Mouse (Mus musculus) embryonic facial prominence, embryonic 14.5 days (tissue): ENCODE data around the gene Slc44a2. TPM values are rescaled to one million over a fixed set of nuclear protein-coding genes. Genes with fewer than 3 reads are reported as not detected.

ENCODE experiments used
- ATAC-seq: fragments of 200-750 bp; cut with Nextera tagmentation; 2 replicates; pipeline ENCODE4 v1.8.0; 2017; ENCODE audit warnings: low read depth, moderate number of reproducible peaks, moderate TSS enrichment
- DNase-seq: peaks from one replicate; pipeline ENCODE4 v3.0.0-alpha.2; 2015; ENCODE audit warnings: low spot score
- H3K27ac ChIP-seq: fragments of 300-500 bp; sonication (generic); replicated peaks from 2 replicates; pipeline ENCODE4 v1.5.1; 2014; ENCODE audit warnings: low read depth, mild to moderate bottlenecking, low read length, moderate library complexity
- H3K27me3 ChIP-seq: fragments of 300-500 bp; sonication (generic); replicated peaks from 2 replicates; pipeline ENCODE4 v1.6.1; 2014; ENCODE audit warnings: low read length; ENCODE audit not compliant: control insufficient read depth, insufficient read depth
- H3K36me3 ChIP-seq: fragments of 300-500 bp; sonication (generic); 2 replicates; pipeline ENCODE4 v1.6.1; 2014; ENCODE audit warnings: low read length, mixed read lengths; ENCODE audit not compliant: control insufficient read depth, insufficient read depth
- H3K4me1 ChIP-seq: fragments of 300-500 bp; sonication (generic); 2 replicates; pipeline ENCODE4 v1.6.1; 2014; ENCODE audit warnings: antibody characterized with exemption, low read length; ENCODE audit not compliant: control insufficient read depth, insufficient read depth
- H3K4me2 ChIP-seq: fragments of 300-500 bp; sonication (generic); 2 replicates; pipeline ENCODE4 v1.6.1; 2014; ENCODE audit warnings: low read depth, mild to moderate bottlenecking, low read length, moderate library complexity, mixed read lengths
- H3K4me3 ChIP-seq: fragments of 300-500 bp; sonication (generic); 2 replicates; pipeline ENCODE4 v1.5.1; 2014; ENCODE audit warnings: low read depth, mild to moderate bottlenecking, low read length
- H3K9ac ChIP-seq: fragments of 300-500 bp; sonication (generic); 2 replicates; pipeline ENCODE4 v1.6.1; 2014; ENCODE audit warnings: low read depth, mild to moderate bottlenecking, low read length, moderate library complexity, mixed read lengths
- H3K9me3 ChIP-seq: fragments of 300-500 bp; sonication (generic); 2 replicates; pipeline ENCODE4 v1.6.1; 2016; ENCODE audit warnings: low read length; ENCODE audit not compliant: control insufficient read depth
- WGBS: fragments of 180-500 bp; shearing (Covaris S2); extraction: QIAGEN DNeasy Blood & Tissue Kit; methylation state at CpG from one replicate; pipeline ENCODE4 v1.1.7; 2014; 5-methylcytosine and 5-hydroxymethylcytosine counted together
- polyA plus RNA-seq: library from polyadenylated mRNA; unstranded; fragments of >200 nt; fragmentation: Nextera tagmentation; extraction: Ambion mirVana; gene quantifications from 2 replicates; pipeline ENCODE4 v1.2.1, GENCODE M21; 2014

Slc44a2 gene
- polyA plus RNA-seq, 1 experiment from 2014 or later, result 111 TPM

- Histone ChIP-seq H3K27ac (no peak overlapping the region), H3K4me1 (peaks cover 9% of the 10 kb centered on the region), H3K9ac (no peak overlapping the region), H3K4me3 (no peak overlapping the region), H3K9me3 (no peaks in the 10 kb centered on the region), H3K27me3 (no peaks in the 10 kb centered on the region), H3K4me2 (no peak overlapping the region), H3K36me3 (peaks cover 77% of the 10 kb centered on the region)
- DNase-seq (no peak), ATAC-seq (no peak)
- WGBS, result 80% methylated on average over 3 of the region's 3 CpGs
Measured at GRCm38 (mm10) chr9:21348152-21348551, 27.7 kb downstream of the Slc44a2 start.

- Histone ChIP-seq H3K9ac (no peak overlapping the region), H3K4me3 (no peak overlapping the region), H3K9me3 (no peaks in the 10 kb centered on the region), H3K4me1 (peaks cover 11% of the 10 kb centered on the region), H3K27ac (no peak overlapping the region), H3K4me2 (no peak overlapping the region), H3K36me3 (peaks cover 82% of the 10 kb centered on the region), H3K27me3 (no peaks in the 10 kb centered on the region)
- no peak for ATAC-seq
- DNase-seq, result no peak
- WGBS, result 92% methylated on average over 7 of the region's 7 CpGs
Measured at GRCm38 (mm10) chr9:21351178-21351577, 30.7 kb downstream of the Slc44a2 start.

DNA sequence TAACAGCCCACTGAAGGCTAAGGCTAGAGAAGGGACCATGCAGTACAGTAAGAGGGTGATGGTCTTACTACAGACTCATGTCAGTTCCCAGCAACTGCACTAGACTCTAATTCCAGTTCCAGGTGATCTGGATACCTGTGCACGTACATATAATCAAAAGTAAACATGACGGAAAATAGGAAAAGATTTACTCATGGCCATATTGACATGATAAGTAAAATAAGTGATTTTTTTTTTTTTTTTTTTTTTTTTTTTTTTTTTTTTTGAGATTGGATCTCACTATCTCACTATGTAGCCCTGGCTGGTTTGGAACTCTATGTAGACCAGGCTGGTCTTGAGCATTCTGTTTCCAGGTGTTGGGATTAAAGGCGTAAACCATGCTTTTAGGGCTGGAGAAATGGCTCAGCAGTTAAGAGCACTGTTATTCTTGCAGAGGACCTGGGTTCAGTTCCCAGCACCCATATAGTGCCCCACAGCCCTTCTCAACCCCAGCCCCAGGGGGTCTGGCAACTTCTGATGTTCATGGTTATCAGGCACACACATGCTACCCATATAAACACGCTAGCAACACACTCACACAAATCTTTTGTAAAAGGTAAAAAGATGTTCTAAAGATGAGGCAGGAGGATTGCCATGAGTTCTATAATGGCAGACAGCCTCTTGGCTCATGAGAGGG lies 31.3 kb downstream of the Slc44a2 start:
- Histone ChIP-seq H3K9me3 (no peaks in the 10 kb centered on the region), H3K9ac (no peak overlapping the region), H3K4me1 (peaks cover 11% of the 10 kb centered on the region), H3K36me3 (peaks cover 76% of the 10 kb centered on the region), H3K4me2 (no peak overlapping the region), H3K27ac (peak overlapping the region; percentile 83; the same call in 1 of the 2 replicates), H3K27me3 (no peaks in the 10 kb centered on the region), H3K4me3 (no peak overlapping the region)
- DNase-seq, result no peak
- no peak for ATAC-seq
- 94% methylated on average over 4 of the region's 4 CpGs for WGBS

GRCm38 (mm10) chr9:21352463-21353372 lies 32.2 kb downstream of the Slc44a2 start:
- peaks cover 67% of the 10 kb centered on the region for H3K36me3 ChIP-seq

DNA sequence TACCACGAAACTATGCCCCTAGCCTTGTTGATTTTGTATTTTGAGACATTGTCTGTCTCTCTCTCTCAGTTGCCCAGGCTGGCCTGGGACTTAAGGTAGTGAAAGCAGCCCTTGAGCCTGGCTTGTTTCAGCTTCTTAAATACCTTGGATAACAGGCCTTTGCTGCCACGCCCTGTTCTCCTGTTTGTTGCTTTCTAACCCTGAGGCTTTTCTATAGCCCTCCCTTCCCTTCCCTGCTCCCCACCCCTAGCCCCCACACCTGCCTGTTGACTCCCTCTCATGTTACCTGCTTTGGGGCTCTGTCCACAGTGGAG lies 32.8 kb downstream of the Slc44a2 start:
- no peak; the same call in 1 of the 2 replicates for ATAC-seq
- 23% methylated on average over 2 of the region's 2 CpGs for WGBS

More at GRCm38 (mm10) chr9:21352463-21353372, 32.2 kb downstream of the Slc44a2 start:
- WGBS, result 26% methylated on average over 20 of the region's 20 CpGs
- Histone ChIP-seq H3K4me2 (peak overlapping the region; percentile 25; the same call in 1 of the 2 replicates), H3K4me1 (peaks cover 11% of the 10 kb centered on the region), H3K9ac (peak overlapping the region; percentile 35; the same call in 1 of the 2 replicates), H3K27me3 (no peaks in the 10 kb centered on the region), H3K4me3 (no peak overlapping the region), H3K27ac (peak overlapping the region; percentile 83), H3K9me3 (no peaks in the 10 kb centered on the region)
- DNase-seq, result no peak
- no peak for ATAC-seq

GRCm38 (mm10) chr9:21354796-21355195 lies 34.3 kb downstream of the Slc44a2 start:
- Histone ChIP-seq H3K4me1 (peaks cover 11% of the 10 kb centered on the region), H3K27me3 (no peaks in the 10 kb centered on the region), H3K27ac (peak overlapping the region; percentile 56), H3K9ac (no peak overlapping the region), H3K4me2 (no peak overlapping the region), H3K4me3 (no peak overlapping the region), H3K9me3 (no peaks in the 10 kb centered on the region), H3K36me3 (peaks cover 48% of the 10 kb centered on the region)
- WGBS, result 80% methylated on average over 6 of the region's 6 CpGs
- DNase-seq (no peak), ATAC-seq (0 out of 2 replicates have a peak, but pooled peaks have one; percentile 12)

More for the DNA sequence above, 32.8 kb downstream of the Slc44a2 start:
- peak; percentile 53 for DNase-seq
- H3K27me3 ChIP-seq, result no peaks in the 10 kb centered on the region
- peak overlapping the region; percentile 35 for H3K9ac ChIP-seq
- no peaks in the 10 kb centered on the region for H3K9me3 ChIP-seq
- no peak overlapping the region for H3K4me3 ChIP-seq
- peak overlapping the region; percentile 83 for H3K27ac ChIP-seq
- H3K4me2 ChIP-seq, result 0 out of 2 replicates have a peak overlapping the region, but pooled peaks have one; percentile 25
- H3K4me1 ChIP-seq, result peaks cover 11% of the 10 kb centered on the region
- H3K36me3 ChIP-seq, result peaks cover 61% of the 10 kb centered on the region

DNA sequence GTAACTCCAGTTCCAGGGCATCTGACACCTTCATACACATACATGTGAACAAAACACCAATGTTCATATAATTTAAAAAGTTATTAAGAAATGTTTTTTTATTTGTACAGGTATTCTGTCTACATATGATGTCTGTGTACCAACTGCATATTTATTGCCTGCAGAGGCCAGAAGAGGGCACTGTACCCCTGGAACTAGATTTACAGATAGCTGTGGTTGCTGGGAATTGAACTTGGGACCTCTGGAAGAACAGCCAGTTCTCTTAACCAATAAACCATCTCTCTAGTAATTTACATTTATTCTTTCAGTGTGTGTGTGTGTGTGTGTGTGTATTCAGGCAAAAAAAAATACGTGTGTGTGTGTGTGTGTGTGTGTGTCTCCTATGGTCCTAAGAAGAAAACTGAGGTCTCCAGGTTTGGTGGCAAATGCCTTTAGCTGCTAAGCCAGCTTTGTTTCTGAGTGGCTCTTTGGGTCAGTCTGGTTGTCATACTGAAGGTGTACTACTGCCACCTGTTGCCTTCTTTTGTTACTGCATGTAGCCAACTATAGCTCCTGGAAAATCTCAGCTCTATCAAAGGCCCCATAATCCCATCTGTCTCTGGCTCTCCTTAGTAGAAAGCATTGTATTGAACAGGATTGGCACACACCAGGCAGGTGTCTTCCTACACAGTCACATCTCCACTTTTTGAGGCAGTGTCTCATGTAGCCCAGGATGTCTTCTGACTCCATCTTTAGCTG lies 36.7 kb downstream of the Slc44a2 start:
- ATAC-seq (peak; percentile 63), DNase-seq (peak; percentile 85)
- no peak overlapping the region for H3K27ac ChIP-seq
- H3K9ac ChIP-seq, result no peak overlapping the region
- H3K4me3 ChIP-seq, result no peak overlapping the region
- peaks cover 27% of the 10 kb centered on the region for H3K36me3 ChIP-seq
- H3K4me1 ChIP-seq, result peaks cover 11% of the 10 kb centered on the region
- WGBS, result 7% methylated on average over 1 of the region's 1 CpGs
- H3K9me3 ChIP-seq, result no peaks in the 10 kb centered on the region
- no peak overlapping the region for H3K4me2 ChIP-seq
- no peaks in the 10 kb centered on the region for H3K27me3 ChIP-seq

DNA sequence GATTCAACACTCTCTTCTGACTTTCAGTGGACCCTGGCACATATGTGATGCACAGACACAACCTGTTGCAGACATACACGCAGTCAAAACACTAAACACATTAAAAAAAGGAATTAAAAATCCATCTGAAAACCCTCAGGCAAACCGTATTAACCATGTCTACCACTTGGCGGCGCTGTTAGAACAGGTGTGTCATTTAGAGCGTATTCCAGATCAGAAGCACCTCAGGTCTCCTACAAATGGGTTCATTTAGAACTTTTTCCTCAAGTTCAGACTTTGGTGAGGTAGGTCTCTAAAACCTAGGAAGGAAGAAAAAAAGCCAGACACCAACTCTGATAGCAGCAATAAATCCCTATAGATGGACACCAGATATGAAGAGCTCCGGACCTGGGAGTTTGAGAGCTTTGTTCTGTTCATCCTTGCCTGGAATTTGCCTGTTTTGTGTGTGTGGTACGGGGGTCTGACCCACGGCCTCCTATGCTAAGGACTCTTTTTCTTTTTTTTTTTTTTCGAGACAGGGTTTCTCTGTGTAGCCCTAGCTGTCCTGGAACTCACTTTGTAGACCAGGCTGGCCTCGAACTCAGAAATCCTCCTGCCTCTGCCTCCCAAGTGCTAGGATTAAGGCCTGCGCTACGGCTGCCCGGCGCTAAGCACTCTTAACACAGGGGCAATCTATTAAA lies 46.2 kb downstream of the Slc44a2 start:
- WGBS, result 42% methylated on average over 14 of the region's 14 CpGs
- ATAC-seq (0 out of 2 replicates have a peak, but pooled peaks have one; percentile 2), DNase-seq (peak; percentile 54)
- peaks cover 3% of the 10 kb centered on the region; the same call in 1 of the 2 replicates for H3K36me3 ChIP-seq
- H3K27ac ChIP-seq, result peak overlapping the region; percentile 88
- H3K9me3 ChIP-seq, result no peaks in the 10 kb centered on the region
- no peaks in the 10 kb centered on the region for H3K27me3 ChIP-seq
- peak overlapping the region; percentile 57 for H3K4me3 ChIP-seq
- H3K4me1 ChIP-seq, result peaks cover 5% of the 10 kb centered on the region
- peak overlapping the region; percentile 68 for H3K4me2 ChIP-seq
- H3K9ac ChIP-seq, result peak overlapping the region; percentile 51
